8 mouse cellular contexts compared by ENCODE assay signal in genomic region chr13:49320040-49320439, GRCm38 (mm10). TPM values are rescaled to one million over a fixed set of nuclear protein-coding genes. Genes with fewer than 3 reads are reported as not detected.
A peak's percentile ranks its signal among the peaks of the same experiment; 100 is the strongest.
DNase-seq lines count a peak whose midpoint lies in the region; ATAC-seq lines count a peak whose summit lies in the region.

Fgd3 (minus strand) TSS chr13:49320311.

- H3K27me3 ChIP-seq in heart, embryonic 16.5 days (ENCODE audit: control insufficient read depth, insufficient read depth, low read length) = no peaks in the 10 kb centered on the region
- peaks cover 79% of the 10 kb centered on the region for H3K27me3 ChIP-seq in midbrain, embryonic 12.5 days
- H3K27me3 ChIP-seq in stomach, embryonic 15.5 days (replicated peaks) = no peaks in the 10 kb centered on the region

- H3K4me1 ChIP-seq in heart, embryonic 16.5 days (ENCODE audit: control insufficient read depth, insufficient read depth, low read length) = peaks cover 6% of the 10 kb centered on the region
- peaks cover 52% of the 10 kb centered on the region for H3K4me1 ChIP-seq in midbrain, embryonic 12.5 days
- peaks cover 6% of the 10 kb centered on the region for H3K4me1 ChIP-seq in stomach, embryonic 15.5 days

- peak within 1 kb of the TSS; percentile 38; the same call in 1 of the 2 replicates for H3K9ac ChIP-seq in heart, embryonic 16.5 days (ENCODE audit: low read length)
- peak within 1 kb of the TSS; percentile 41 for H3K9ac ChIP-seq in midbrain, embryonic 12.5 days (replicated peaks)
- H3K9ac ChIP-seq in stomach, embryonic 15.5 days = no peak within 1 kb of the TSS

- peak within 1 kb of the TSS; percentile 2; the same call in 1 of the 2 replicates for H3K4me3 ChIP-seq in heart, embryonic 16.5 days (ENCODE audit: low read length)
- H3K4me3 ChIP-seq in midbrain, embryonic 12.5 days = peak within 1 kb of the TSS; percentile 34
- 0 out of 2 replicates have a peak within 1 kb of the TSS, but pooled peaks have one; percentile 2 for H3K4me3 ChIP-seq in stomach, embryonic 15.5 days (replicated peaks)

- H3K27ac ChIP-seq in heart, embryonic 16.5 days (ENCODE audit: low read length) = no peak within 1 kb of the TSS
- peak within 1 kb of the TSS; percentile 63 for H3K27ac ChIP-seq in midbrain, embryonic 12.5 days (replicated peaks)
- H3K27ac ChIP-seq in stomach, embryonic 15.5 days = no peak within 1 kb of the TSS

- no peaks in the 10 kb centered on the region for H3K9me3 ChIP-seq in heart, embryonic 16.5 days (replicated peaks; ENCODE audit: control insufficient read depth, low read length)
- no peaks in the 10 kb centered on the region for H3K9me3 ChIP-seq in midbrain, embryonic 12.5 days
- H3K9me3 ChIP-seq in stomach, embryonic 15.5 days = no peaks in the 10 kb centered on the region

- WGBS in heart, embryonic 16.5 days = 6% methylated on average over 10 of the region's 10 CpGs
- under 1% methylated on average over 10 of the region's 10 CpGs for WGBS in midbrain, embryonic 12.5 days
- 2% methylated on average over 10 of the region's 10 CpGs for WGBS in stomach, embryonic 15.5 days

- peak within 1 kb of the TSS; percentile 42 for H3K4me2 ChIP-seq in heart, embryonic 16.5 days (ENCODE audit: low read depth, low read length)
- H3K4me2 ChIP-seq in midbrain, embryonic 12.5 days (replicated peaks) = peak within 1 kb of the TSS; percentile 59
- H3K4me2 ChIP-seq in stomach, embryonic 15.5 days = peak within 1 kb of the TSS; percentile 40

- H3K36me3 ChIP-seq in heart, embryonic 16.5 days (ENCODE audit: control insufficient read depth, insufficient read depth) = no peaks in the 10 kb centered on the region
- no peaks in the 10 kb centered on the region for H3K36me3 ChIP-seq in midbrain, embryonic 12.5 days
- H3K36me3 ChIP-seq in stomach, embryonic 15.5 days = no peaks in the 10 kb centered on the region

- peak; percentile 60; the same call in 1 of the 2 replicates for ATAC-seq in heart, embryonic 16.5 days (replicated peaks; ENCODE audit: extremely low read depth, insufficient read depth, low FRiP score)
- peak; percentile 97 for ATAC-seq in midbrain, embryonic 12.5 days (ENCODE audit: low FRiP score, low read depth)
- ATAC-seq in stomach, embryonic 15.5 days (ENCODE audit: insufficient read depth, low FRiP score, low read depth) = peak; percentile 52; the same call in 1 of the 2 replicates
- ATAC-seq in erythroid progenitor cell, adult 5-6 weeks (replicated peaks; ENCODE audit: low FRiP score, poor library complexity, severe bottlenecking) = no peak

- DNase-seq in ovary, postnatal 36 days (ENCODE audit: low spot score) = peak; percentile 63
- DNase-seq in ovary, postnatal 14 days (ENCODE audit: low spot score) = no peak
- DNase-seq in embryo, embryonic 11 days = peak; percentile 89
- DNase-seq in layer of hippocampus, adult 9-11 months = peak; percentile 76

RNA-seq across cellular contexts. Expression of gene Fgd3, which starts in this region (rescaled TPM):
- polyA plus RNA-seq in heart, embryonic 16.5 days (2015; fragmentation: Nextera tagmentation; extraction: Ambion mirVana) = 0.22 and 0.29 TPM in 2 replicates
- 1.0 and 1.1 TPM in 2 replicates for polyA plus RNA-seq in midbrain, embryonic 12.5 days (2016; fragmentation: Nextera tagmentation; extraction: Ambion mirVana)
- 0.40 and 0.65 TPM in 2 replicates for polyA plus RNA-seq in stomach, embryonic 15.5 days (2015; fragmentation: Nextera tagmentation; extraction: Ambion mirVana)
- total RNA-seq in erythroid progenitor cell, adult 5-6 weeks (2015; ENCODE audit: low replicate concordance) = 1.8 and 3.4 TPM in 2 replicates
- 3.1 and 5.5 TPM in 2 replicates for total RNA-seq in erythroid progenitor cell, adult 5-6 weeks (2017; ENCODE audit: low replicate concordance)

Comparison
In these comparisons a context has a peak if more than half of its experiments do, and no peak if none do; other contexts are left out.
1. Peak in ATAC-seq, H3K4me3 ChIP-seq, H3K9ac ChIP-seq and H3K4me2 ChIP-seq in heart, embryonic 16.5 days; RNA of the gene not detected or under 1 TPM.
2. Peak in ATAC-seq, H3K4me3 ChIP-seq and H3K4me2 ChIP-seq in stomach, embryonic 15.5 days; RNA of the gene not detected or under 1 TPM.